Mouse (Mus musculus): ENCODE data around the gene Krt12. TPM values are rescaled to one million over a fixed set of nuclear protein-coding genes. Genes with fewer than 3 reads are reported as not detected.

The Krt12 gene
- polyA plus RNA-seq, 1 experiment from 2014 or later, result not detected

Other genes starting within 250 kb of the Krt12 start
- gene Smarce1, start 191.2 kb downstream of the Krt12 start, polyA plus RNA-seq (2016; fragmentation: Nextera tagmentation; extraction: Ambion mirVana), result 385 and 396 TPM in 2 replicates
- gene Krt222, start 178.2 kb downstream of the Krt12 start, polyA plus RNA-seq (2016; fragmentation: Nextera tagmentation; extraction: Ambion mirVana), result 0.49 and 0.70 TPM in 2 replicates
- gene Krt24, start 137.0 kb downstream of the Krt12 start, polyA plus RNA-seq (2016; fragmentation: Nextera tagmentation; extraction: Ambion mirVana), result not detected in 2 replicates
- gene Krt25, start 99.3 kb downstream of the Krt12 start, polyA plus RNA-seq (2016; fragmentation: Nextera tagmentation; extraction: Ambion mirVana), result 0.09 and 0.13 TPM in 2 replicates
- gene Krt26, start 84.3 kb downstream of the Krt12 start, polyA plus RNA-seq (2016; fragmentation: Nextera tagmentation; extraction: Ambion mirVana), result not detected in 2 replicates
- gene Krt27, start 71.2 kb downstream of the Krt12 start, polyA plus RNA-seq (2016; fragmentation: Nextera tagmentation; extraction: Ambion mirVana), result not detected in 2 replicates
- gene Krt28, start 47.4 kb downstream of the Krt12 start, polyA plus RNA-seq (2016; fragmentation: Nextera tagmentation; extraction: Ambion mirVana), result 0.38 and 0.40 TPM in 2 replicates
- gene Krt10, start 32.9 kb downstream of the Krt12 start, polyA plus RNA-seq (2016; fragmentation: Nextera tagmentation; extraction: Ambion mirVana), result 40.2 and 42.4 TPM in 2 replicates
- gene Krt20, start 15.9 kb upstream of the Krt12 start, polyA plus RNA-seq (2016; fragmentation: Nextera tagmentation; extraction: Ambion mirVana), result 0.15 TPM in 1 of 2 replicates, not detected in the other
- 0.74 and 0.75 TPM in 2 replicates for gene Krt23, start 70.9 kb upstream of the Krt12 start, polyA plus RNA-seq (2016; fragmentation: Nextera tagmentation; extraction: Ambion mirVana)
- gene Krt39, start 99.1 kb upstream of the Krt12 start, polyA plus RNA-seq (2016; fragmentation: Nextera tagmentation; extraction: Ambion mirVana), result not detected in 2 replicates
- gene Krt40, start 120.9 kb upstream of the Krt12 start, polyA plus RNA-seq (2016; fragmentation: Nextera tagmentation; extraction: Ambion mirVana), result not detected in 2 replicates
- not detected in 2 replicates for gene Krtap3-3, start 128.6 kb upstream of the Krt12 start, polyA plus RNA-seq (2016; fragmentation: Nextera tagmentation; extraction: Ambion mirVana)
- gene Krtap3-2, start 134.6 kb upstream of the Krt12 start, polyA plus RNA-seq (2016; fragmentation: Nextera tagmentation; extraction: Ambion mirVana), result not detected in 2 replicates
- gene Gm11939, start 137.2 kb upstream of the Krt12 start, polyA plus RNA-seq (2016; fragmentation: Nextera tagmentation; extraction: Ambion mirVana), result not detected in 2 replicates
- not detected in 2 replicates for gene Krtap3-1, start 144.4 kb upstream of the Krt12 start, polyA plus RNA-seq (2016; fragmentation: Nextera tagmentation; extraction: Ambion mirVana)
- gene Krtap1-5, start 158.8 kb upstream of the Krt12 start, polyA plus RNA-seq (2016; fragmentation: Nextera tagmentation; extraction: Ambion mirVana), result not detected in 2 replicates
- gene Krtap1-4, start 161.4 kb upstream of the Krt12 start, polyA plus RNA-seq (2016; fragmentation: Nextera tagmentation; extraction: Ambion mirVana), result not detected in 2 replicates
- gene Krtap1-3, start 169.1 kb upstream of the Krt12 start, polyA plus RNA-seq (2016; fragmentation: Nextera tagmentation; extraction: Ambion mirVana), result not detected in 2 replicates
- not detected in 2 replicates for gene Krtap9-3, start 175.8 kb upstream of the Krt12 start, polyA plus RNA-seq (2016; fragmentation: Nextera tagmentation; extraction: Ambion mirVana)
- gene Gm11938, start 181.0 kb upstream of the Krt12 start, polyA plus RNA-seq (2016; fragmentation: Nextera tagmentation; extraction: Ambion mirVana), result not detected in 2 replicates
- gene Gm11937, start 187.9 kb upstream of the Krt12 start, polyA plus RNA-seq (2016; fragmentation: Nextera tagmentation; extraction: Ambion mirVana), result not detected in 2 replicates
- gene Krtap2-4, start 192.6 kb upstream of the Krt12 start, polyA plus RNA-seq (2016; fragmentation: Nextera tagmentation; extraction: Ambion mirVana), result not detected in 2 replicates
- gene Gm11562, start 198.2 kb upstream of the Krt12 start, polyA plus RNA-seq (2016; fragmentation: Nextera tagmentation; extraction: Ambion mirVana), result not detected in 2 replicates
- gene Krtap4-1, start 206.0 kb upstream of the Krt12 start, polyA plus RNA-seq (2016; fragmentation: Nextera tagmentation; extraction: Ambion mirVana), result not detected in 2 replicates
- not detected in 2 replicates for gene Krtap4-2, start 212.8 kb upstream of the Krt12 start, polyA plus RNA-seq (2016; fragmentation: Nextera tagmentation; extraction: Ambion mirVana)
- not detected in 2 replicates for gene Krtap4-7, start 221.8 kb upstream of the Krt12 start, polyA plus RNA-seq (2016; fragmentation: Nextera tagmentation; extraction: Ambion mirVana)
- not detected in 2 replicates for gene Gm11555, start 228.0 kb upstream of the Krt12 start, polyA plus RNA-seq (2016; fragmentation: Nextera tagmentation; extraction: Ambion mirVana)
- gene Gm11563, start 236.7 kb upstream of the Krt12 start, polyA plus RNA-seq (2016; fragmentation: Nextera tagmentation; extraction: Ambion mirVana), result not detected in 2 replicates
- not detected in 2 replicates for gene Krtap4-6, start 243.7 kb upstream of the Krt12 start, polyA plus RNA-seq (2016; fragmentation: Nextera tagmentation; extraction: Ambion mirVana)

All from forebrain, embryonic 12.5 days (tissue).